Mouse (Mus musculus): ENCODE data around the gene Cdh12. TPM values are rescaled to one million over a fixed set of nuclear protein-coding genes. Genes with fewer than 3 reads are reported as not detected.

The Cdh12 gene
- total and polyA plus RNA-seq, 3 experiments, result 0.13 to 0.16 TPM; not detected in 1

GRCm38 (mm10) chr15:20773423-20773822, 324.4 kb downstream of the Cdh12 start:
- H3K79me2 ChIP-seq (replicated peaks; ENCODE audit: control insufficient read depth, extremely low read depth, insufficient read depth, poor library complexity, severe bottlenecking), result no peaks in the 10 kb centered on the region
- H3K4me1 ChIP-seq (ENCODE audit: control insufficient read depth in 1 of 2, insufficient read depth in 2 of 2), result no peaks in the 10 kb centered on the region
- H3K9me3 ChIP-seq (replicated peaks; ENCODE audit: low read length), result peaks cover 21% of the 10 kb centered on the region
- H3K27me3 ChIP-seq (replicated peaks), result no peaks in the 10 kb centered on the region
- DNase-seq (ENCODE audit: extremely low read depth), result no peak
- in situ Hi-C loops (cut with MboI; ENCODE audit: low pct_ligation_motif_present, low pct_unique_long_range_greater_than_20kb, low sequenced_read_pairs) (no loop called here), dilution Hi-C loops (cut with MboI; ENCODE audit: extremely low pct_ligation_motif_present, extremely low pct_unique_long_range_greater_than_20kb, low sequenced_read_pairs) (no loop called here)
- no peak overlapping the region for H3K27ac ChIP-seq (ENCODE audit: insufficient read depth, low read depth)
- H3K9ac ChIP-seq (ENCODE audit: insufficient read depth, low read depth), result no peak overlapping the region
- H3K4me3 ChIP-seq (replicated peaks in 1 of 3; ENCODE audit: low read depth in 2 of 3, low read length in 2 of 3, poor library complexity in 1 of 3), result no peak overlapping the region
- no peak overlapping the region for H3K4me2 ChIP-seq (ENCODE audit: insufficient read depth, low read depth, poor library complexity, severe bottlenecking)
- TF ChIP-seq MAFK (IDR thresholded peaks at IDR 0.05; ENCODE audit: insufficient replicate concordance, low read length), result no peak
- H3K36me3 ChIP-seq (replicated peaks in 1 of 2; ENCODE audit: control insufficient read depth in 1 of 2, insufficient read depth in 1 of 2, low read length in 1 of 2), result no peaks in the 10 kb centered on the region

GRCm38 (mm10) chr15:20796999-20797398, 347.9 kb downstream of the Cdh12 start:
- H3K27me3 ChIP-seq (replicated peaks), result no peaks in the 10 kb centered on the region
- no peak overlapping the region for H3K4me2 ChIP-seq (ENCODE audit: insufficient read depth, low read depth, poor library complexity, severe bottlenecking)
- TF ChIP-seq CHD2 (IDR thresholded peaks at IDR 0.05; ENCODE audit: low read length), result no peak
- TF ChIP-seq CHD1 (IDR thresholded peaks at IDR 0.05; ENCODE audit: low read depth, low read length), result no peak
- no peak for TF ChIP-seq BHLHE40 (IDR thresholded peaks at IDR 0.05; ENCODE audit: low read depth, low read length)
- no peak for TF ChIP-seq MAZ (IDR thresholded peaks at IDR 0.05; ENCODE audit: low read depth, low read length)
- no peak for TF ChIP-seq KAT2A (IDR thresholded peaks at IDR 0.05; ENCODE audit: insufficient replicate concordance, low read length)
- no peak for TF ChIP-seq TCF12 (IDR thresholded peaks at IDR 0.05; ENCODE audit: low read depth, low read length)
- TF ChIP-seq IRF4 (IDR thresholded peaks at IDR 0.05; ENCODE audit: low read depth, low read length), result no peak
- H3K4me1 ChIP-seq (ENCODE audit: control insufficient read depth in 1 of 2, insufficient read depth in 2 of 2), result no peaks in the 10 kb centered on the region
- H3K9ac ChIP-seq (ENCODE audit: insufficient read depth, low read depth), result no peak overlapping the region
- H3K79me2 ChIP-seq (replicated peaks; ENCODE audit: control insufficient read depth, extremely low read depth, insufficient read depth, poor library complexity, severe bottlenecking), result no peaks in the 10 kb centered on the region
- in situ Hi-C loops (cut with MboI; ENCODE audit: low pct_ligation_motif_present, low pct_unique_long_range_greater_than_20kb, low sequenced_read_pairs) (no loop called here), dilution Hi-C loops (cut with MboI; ENCODE audit: extremely low pct_ligation_motif_present, extremely low pct_unique_long_range_greater_than_20kb, low sequenced_read_pairs) (no loop called here)
- H3K4me3 ChIP-seq (replicated peaks in 1 of 3; ENCODE audit: low read depth in 2 of 3, low read length in 2 of 3, poor library complexity in 1 of 3), result no peak overlapping the region
- DNase-seq (ENCODE audit: extremely low read depth), result no peak
- no peak overlapping the region for H3K27ac ChIP-seq (ENCODE audit: insufficient read depth, low read depth)
- H3K9me3 ChIP-seq (replicated peaks; ENCODE audit: low read length), result peaks cover 26% of the 10 kb centered on the region
- no peaks in the 10 kb centered on the region for H3K36me3 ChIP-seq (replicated peaks in 1 of 2; ENCODE audit: control insufficient read depth in 1 of 2, insufficient read depth in 1 of 2, low read length in 1 of 2)

GRCm38 (mm10) chr15:20798541-20798940, 349.5 kb downstream of the Cdh12 start:
- dilution Hi-C loops (cut with MboI; ENCODE audit: extremely low pct_ligation_motif_present, extremely low pct_unique_long_range_greater_than_20kb, low sequenced_read_pairs), result no loop called here
- no peak for DNase-seq (ENCODE audit: extremely low read depth)
- TF ChIP-seq KAT2A (IDR thresholded peaks at IDR 0.05; ENCODE audit: insufficient replicate concordance, low read length) (no peak), POLR2A (IDR thresholded peaks at IDR 0.05; ENCODE audit: low read depth, low read length) (no peak), JUND (conservative IDR thresholded peaks at IDR 0.05; ENCODE audit: low read depth, low read length) (no peak), E2F4 (IDR thresholded peaks at IDR 0.05; ENCODE audit: insufficient replicate concordance, low read depth, low read length) (no peak), ZMIZ1 (IDR thresholded peaks at IDR 0.05; ENCODE audit: low read depth, low read length) (no peak), CHD1 (IDR thresholded peaks at IDR 0.05; ENCODE audit: low read depth, low read length) (no peak), TBP (conservative IDR thresholded peaks at IDR 0.05; ENCODE audit: low read depth, low read length) (no peak), USF2 (conservative IDR thresholded peaks at IDR 0.05; ENCODE audit: low read depth, low read length) (no peak)
- H3K9ac ChIP-seq (ENCODE audit: insufficient read depth, low read depth), result no peak overlapping the region
- H3K27me3 ChIP-seq (replicated peaks), result no peaks in the 10 kb centered on the region
- no peaks in the 10 kb centered on the region for H3K4me1 ChIP-seq (ENCODE audit: control insufficient read depth in 1 of 2, insufficient read depth in 2 of 2)
- H3K9me3 ChIP-seq (replicated peaks; ENCODE audit: low read length), result peaks cover 26% of the 10 kb centered on the region
- no peak overlapping the region for H3K4me3 ChIP-seq (replicated peaks in 1 of 3; ENCODE audit: low read depth in 2 of 3, low read length in 2 of 3, poor library complexity in 1 of 3)
- no peak overlapping the region for H3K27ac ChIP-seq (ENCODE audit: insufficient read depth, low read depth)
- no peaks in the 10 kb centered on the region for H3K36me3 ChIP-seq (replicated peaks in 1 of 2; ENCODE audit: control insufficient read depth in 1 of 2, insufficient read depth in 1 of 2, low read length in 1 of 2)
- in situ Hi-C loops (cut with MboI; ENCODE audit: low pct_ligation_motif_present, low pct_unique_long_range_greater_than_20kb, low sequenced_read_pairs), result no loop called here
- H3K79me2 ChIP-seq (replicated peaks; ENCODE audit: control insufficient read depth, extremely low read depth, insufficient read depth, poor library complexity, severe bottlenecking), result no peaks in the 10 kb centered on the region
- H3K4me2 ChIP-seq (ENCODE audit: insufficient read depth, low read depth, poor library complexity, severe bottlenecking), result no peak overlapping the region
